Mouse (Mus musculus) cerebellum, adult 8-10 months (tissue): Measurements from ENCODE around the gene Tmem160.
A peak's percentile ranks its signal among the peaks of the same experiment; 100 is the strongest.

Experiments used
- DNase-seq: peaks from one replicate; pipeline ENCODE4 v3.0.0; 2022

The Tmem160 gene

GRCm38 (mm10) chr7:16452587-16453073 lies at the start of gene Tmem160:
Gene Tmem160 (plus strand): TSS chr7:16452779.
- peak; percentile 86 for DNase-seq

- DNase-seq, result no peak
Observed at GRCm38 (mm10) chr7:16402968-16403948, 49.3 kb upstream of the Tmem160 start.

- no peak for DNase-seq
Observed at GRCm38 (mm10) chr7:16404315-16405072, 48.1 kb upstream of the Tmem160 start.

DNA sequence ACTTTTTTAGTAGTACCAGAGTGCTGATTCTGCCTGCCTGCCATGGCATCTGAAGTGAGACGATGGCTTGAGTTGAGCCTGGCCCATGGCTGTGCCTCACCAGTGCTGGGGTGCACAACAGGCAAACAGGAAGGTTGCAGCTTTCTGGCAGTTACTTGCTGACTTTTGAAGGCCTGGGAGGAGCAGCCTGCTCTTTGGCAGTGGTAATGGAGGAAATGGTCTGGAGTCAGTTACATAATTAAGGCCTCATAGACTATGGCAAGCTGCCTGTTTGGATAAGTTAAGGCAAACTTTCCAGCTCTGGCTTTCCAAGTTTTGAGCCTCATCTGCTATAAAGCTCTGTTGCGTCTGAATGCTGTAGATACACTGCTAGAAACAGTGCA lies 47.5 kb upstream of the Tmem160 start:
- DNase-seq, result no peak

- no peak for DNase-seq
Observed at GRCm38 (mm10) chr7:16405516-16406351, 46.8 kb upstream of the Tmem160 start.

GRCm38 (mm10) chr7:16406978-16407377 lies 45.6 kb upstream of the Tmem160 start:
- DNase-seq, result no peak

- no peak for DNase-seq
Observed at GRCm38 (mm10) chr7:16411100-16411499, 41.5 kb upstream of the Tmem160 start.

DNA sequence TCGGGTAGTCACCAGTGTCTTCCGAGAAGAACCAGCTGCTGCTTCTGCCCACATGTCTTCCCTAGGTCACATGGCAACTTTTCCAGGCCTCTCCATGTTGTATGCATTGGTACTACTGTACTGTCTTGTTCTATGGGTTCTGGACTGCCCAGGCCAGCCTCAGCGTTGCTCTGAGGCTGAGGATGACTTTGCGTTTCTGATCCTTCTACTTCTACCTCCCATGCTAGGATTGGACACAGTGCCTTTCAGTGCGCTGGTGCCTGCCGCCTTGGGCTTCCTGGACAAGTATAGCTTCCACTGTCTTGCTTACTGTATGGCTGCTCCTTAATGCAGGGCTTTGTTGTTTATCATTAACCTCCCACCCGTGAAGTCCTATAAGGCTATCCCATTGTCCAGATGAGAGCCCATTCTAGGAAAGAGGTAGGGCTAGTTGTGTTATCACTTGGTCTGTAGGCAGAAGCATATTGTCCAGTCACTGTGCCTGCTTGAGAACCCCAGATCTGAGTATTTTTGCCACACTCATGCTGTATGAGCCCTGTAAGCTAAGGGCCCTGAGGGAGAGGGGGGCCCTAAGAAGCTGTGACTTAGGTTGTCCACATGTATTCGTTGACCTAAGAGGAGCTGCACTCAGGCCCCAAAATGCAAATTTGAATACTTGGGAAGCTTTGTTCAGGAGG lies 40.2 kb upstream of the Tmem160 start:
- no peak for DNase-seq

DNA sequence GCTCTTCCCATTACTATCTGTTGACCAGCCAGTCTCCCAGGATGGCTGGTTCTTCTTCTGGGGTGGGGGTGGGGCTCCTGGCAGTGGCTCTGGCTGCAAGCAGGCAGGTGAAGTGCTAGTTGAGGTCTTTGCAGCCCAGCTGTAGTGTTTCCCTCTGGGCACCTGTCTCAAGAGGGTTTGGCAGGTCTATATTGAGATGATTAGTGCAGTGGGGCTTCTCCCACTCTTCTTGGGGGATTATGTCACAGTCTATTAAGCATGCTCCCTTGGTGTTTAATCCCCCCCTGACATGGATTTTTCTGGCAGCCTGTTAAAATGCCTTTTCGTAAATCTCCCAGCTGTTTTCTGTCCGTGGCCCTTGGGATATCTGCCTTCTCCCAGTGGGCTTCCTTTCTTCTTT lies 39.6 kb upstream of the Tmem160 start:
- DNase-seq, result no peak

- no peak for DNase-seq
Observed at GRCm38 (mm10) chr7:16415426-16415825, 37.2 kb upstream of the Tmem160 start.

- DNase-seq, result no peak
Observed at GRCm38 (mm10) chr7:16417141-16417771, 35.3 kb upstream of the Tmem160 start.

GRCm38 (mm10) chr7:16418713-16419112 lies 33.9 kb upstream of the Tmem160 start:
- no peak for DNase-seq

DNA sequence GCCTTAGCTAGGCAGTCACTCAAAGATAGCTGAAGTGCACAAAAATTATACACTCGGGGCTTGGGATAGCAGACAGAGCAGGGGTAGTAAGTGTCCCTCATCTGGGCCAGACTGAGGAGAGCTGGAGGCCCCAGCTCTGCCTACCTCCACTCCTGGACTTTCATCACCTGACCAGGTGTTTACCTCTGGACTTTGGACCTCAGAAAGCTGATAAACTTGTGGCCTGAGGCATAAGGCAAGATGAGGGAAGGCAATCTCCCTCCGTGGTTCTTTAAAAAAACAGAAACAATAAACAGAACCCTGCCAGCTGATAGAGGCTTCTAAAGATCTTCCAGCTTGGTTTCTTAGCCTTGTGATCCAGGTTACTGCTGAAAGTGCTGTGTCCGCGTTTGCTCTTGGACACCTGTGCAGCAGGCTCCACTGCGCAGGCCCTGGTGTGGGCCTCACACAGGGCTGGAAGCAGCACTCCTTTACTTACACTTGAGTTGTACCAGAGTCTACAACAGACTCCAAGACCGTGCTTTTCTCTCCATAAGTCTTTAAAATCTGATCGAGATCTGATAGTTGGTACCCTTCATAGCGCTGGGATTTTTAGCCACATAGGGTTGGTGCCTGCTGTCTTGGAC lies 32.0 kb upstream of the Tmem160 start:
- DNase-seq, result no peak

GRCm38 (mm10) chr7:16422222-16422856 lies 30.2 kb upstream of the Tmem160 start:
- no peak for DNase-seq

DNA sequence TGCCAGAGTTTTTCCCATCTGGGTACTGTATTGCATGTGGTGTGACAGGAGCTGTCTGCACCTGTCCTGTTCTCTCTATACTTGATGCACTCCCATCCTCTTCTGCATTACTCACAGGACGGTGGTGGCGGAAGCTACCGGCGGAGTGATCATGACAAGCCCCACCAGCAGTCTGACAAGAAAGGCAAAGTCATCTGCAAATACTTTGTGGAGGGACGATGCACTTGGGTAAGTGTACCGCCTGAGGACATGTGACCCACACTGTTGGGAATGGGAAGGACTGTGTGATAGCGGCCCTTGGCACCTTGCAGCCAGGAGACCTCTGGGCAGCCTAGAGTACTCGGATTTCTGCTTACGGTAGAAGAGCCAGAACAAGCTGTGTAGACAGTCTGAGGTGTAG lies 28.8 kb upstream of the Tmem160 start:
- no peak for DNase-seq

DNA sequence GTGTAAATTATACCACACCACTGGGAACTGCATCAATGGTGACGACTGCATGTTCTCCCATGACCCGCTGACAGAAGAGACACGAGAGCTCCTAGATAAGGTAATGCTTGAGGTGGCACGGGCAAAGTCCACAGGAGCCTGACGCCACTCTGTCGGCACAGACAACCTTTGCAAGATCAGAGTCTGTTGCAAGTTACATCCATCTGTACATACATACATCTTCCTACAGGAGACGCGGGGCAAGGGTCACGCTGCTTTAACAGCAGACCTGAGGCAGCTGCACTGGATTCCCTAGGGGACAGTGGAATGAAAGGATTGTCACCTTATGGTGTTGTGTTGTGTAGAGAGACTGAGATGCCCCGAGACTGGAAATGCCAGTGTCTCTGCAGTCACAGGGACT lies 26.9 kb upstream of the Tmem160 start:
- DNase-seq, result no peak

- peak; percentile 74 for DNase-seq
Observed at GRCm38 (mm10) chr7:16426129-16426729, 26.4 kb upstream of the Tmem160 start.

DNA sequence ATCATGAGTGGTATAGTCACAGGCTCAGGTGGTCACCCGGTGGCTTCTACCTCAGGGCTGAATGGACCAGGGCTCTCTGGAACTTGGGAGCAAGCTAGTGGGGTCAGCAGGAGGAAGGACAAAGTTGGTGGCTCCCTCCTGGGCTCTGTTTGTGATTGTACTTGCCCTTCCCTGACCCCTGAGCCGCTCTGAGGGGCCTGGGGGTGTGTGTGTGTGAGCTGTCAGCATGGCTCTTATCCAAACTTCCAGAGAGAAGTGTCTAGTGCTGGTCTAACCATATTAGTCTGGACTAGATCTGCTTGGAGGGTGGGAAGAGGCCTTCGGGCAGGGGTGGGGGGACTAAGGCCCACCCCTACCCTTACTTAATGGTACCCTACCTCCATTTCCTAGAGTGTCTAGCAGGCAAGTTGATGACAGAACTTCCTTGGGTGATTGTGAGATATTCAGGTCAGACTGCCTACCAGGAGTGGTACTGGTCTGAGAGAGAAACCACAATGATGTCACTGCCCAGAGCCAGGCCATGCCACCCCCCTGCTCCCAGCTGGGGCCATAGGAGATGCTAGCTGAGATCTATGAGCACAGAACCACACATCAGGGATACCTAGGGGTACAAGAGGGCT lies 19.1 kb upstream of the Tmem160 start:
- DNase-seq, result no peak

DNA sequence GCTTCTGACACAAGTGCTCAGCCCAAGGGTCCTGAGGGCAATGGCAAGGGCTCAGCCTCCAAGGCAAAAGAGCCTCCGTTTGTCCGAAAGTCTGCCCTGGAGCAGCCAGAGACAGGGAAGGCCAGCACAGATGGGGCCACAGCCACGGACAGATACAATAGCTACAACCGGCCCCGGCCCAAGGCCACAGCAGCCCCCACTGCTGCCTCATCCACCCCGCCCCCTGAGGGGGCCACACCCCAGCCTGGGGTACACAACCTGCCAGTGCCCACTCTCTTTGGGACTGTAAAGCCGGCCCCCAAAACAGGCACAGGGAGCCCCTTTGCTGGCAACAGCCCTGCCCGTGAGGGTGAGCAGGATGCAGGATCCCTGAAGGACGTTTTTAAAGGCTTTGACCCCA lies 17.5 kb upstream of the Tmem160 start:
- no peak for DNase-seq

- no peak for DNase-seq
Observed at GRCm38 (mm10) chr7:16441241-16441640, 11.3 kb upstream of the Tmem160 start.
